Mouse (Mus musculus) lung, adult 18-20 months (tissue): ENCODE measurements around the gene Slc35f3.

Experiments used
- DNase-seq, 2 experiments: peaks; one replicate each; pipeline ENCODE4 v3.0.0; 2022; ENCODE audit warnings: mixed read lengths in 2 of 2

Slc35f3 gene

DNA sequence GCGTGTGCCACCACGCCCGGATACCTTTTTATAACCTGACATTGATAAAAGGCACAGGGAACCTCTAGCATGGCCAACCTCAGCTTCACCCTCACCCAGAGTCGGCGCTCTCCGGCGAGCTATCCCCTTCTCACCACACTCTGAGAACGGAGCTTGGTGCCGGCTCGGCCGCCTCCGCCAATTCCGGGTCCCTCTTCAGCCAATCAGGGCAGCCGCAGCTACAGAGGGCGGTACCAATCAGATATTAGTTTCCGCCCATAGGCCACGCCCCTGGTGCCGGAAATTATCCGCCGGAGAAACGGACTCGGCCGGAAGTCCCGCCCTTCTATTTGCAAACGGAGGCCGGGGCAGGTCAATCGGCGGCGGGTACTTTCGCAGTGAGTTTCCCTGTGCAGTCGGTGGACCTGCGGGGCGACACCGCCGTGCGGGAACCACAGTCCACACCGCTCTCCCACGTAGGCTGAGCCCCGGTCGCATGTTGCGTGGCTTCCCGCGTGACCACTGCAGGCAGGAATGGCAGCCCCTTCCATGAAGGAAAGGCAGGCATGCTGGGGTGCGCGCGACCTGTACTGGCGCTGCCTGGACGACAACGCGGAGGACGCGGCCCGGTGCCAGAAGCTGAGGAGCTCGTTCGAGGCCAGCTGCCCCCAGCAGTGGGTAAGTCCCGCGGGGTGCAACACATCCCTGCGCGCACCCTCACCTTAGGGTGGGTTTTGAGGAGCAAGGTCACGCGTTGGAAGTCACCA, 124.0 kb downstream of the Slc35f3 start, which contains the start of gene Coa6:
TSS of gene Coa6 (plus strand) at position 342 of the 746 bp plus-strand sequence.
- DNase-seq, result peak; percentile 98 to 99

DNA sequence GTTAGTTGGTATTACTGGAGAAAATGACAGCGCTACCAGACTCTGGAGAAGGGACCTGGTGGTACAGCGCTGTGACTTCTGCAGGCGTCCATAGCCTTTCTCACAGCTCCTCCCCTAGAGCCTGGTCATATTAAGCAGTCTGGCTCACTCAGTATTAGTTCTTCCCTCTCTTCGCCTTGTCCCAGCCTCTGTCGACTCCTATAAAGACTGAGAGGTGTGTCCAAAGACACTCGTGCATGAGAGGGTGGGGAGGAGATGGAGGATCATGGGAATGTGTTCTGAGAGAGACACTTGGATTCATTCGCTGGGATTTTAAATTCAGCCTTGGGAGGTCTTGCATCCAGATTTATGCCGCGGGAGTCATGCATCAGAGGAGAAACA, 124.6 kb downstream of the Slc35f3 start:
- peak in 1 of 2 experiments; percentile 10 for DNase-seq

DNA sequence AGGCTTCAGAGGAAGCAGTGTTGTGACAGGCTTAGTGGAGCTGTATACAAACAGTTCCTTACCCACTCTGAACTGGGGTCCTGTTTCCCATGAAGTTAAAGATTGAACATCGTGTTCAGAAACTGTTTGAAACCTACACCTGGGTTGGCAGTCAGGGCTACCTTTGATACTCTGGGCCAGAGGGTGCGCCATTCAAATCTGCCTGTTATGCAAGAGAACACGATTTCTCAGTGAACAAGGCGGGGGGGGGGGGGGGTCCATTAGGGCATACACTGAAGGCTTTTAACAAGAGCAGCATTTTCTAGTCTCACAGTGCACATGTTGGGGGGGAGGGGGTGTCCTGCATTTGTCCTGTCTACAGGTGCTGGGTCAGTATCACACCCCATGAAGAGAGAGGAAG, 125.8 kb downstream of the Slc35f3 start:
- DNase-seq, result no peak

DNA sequence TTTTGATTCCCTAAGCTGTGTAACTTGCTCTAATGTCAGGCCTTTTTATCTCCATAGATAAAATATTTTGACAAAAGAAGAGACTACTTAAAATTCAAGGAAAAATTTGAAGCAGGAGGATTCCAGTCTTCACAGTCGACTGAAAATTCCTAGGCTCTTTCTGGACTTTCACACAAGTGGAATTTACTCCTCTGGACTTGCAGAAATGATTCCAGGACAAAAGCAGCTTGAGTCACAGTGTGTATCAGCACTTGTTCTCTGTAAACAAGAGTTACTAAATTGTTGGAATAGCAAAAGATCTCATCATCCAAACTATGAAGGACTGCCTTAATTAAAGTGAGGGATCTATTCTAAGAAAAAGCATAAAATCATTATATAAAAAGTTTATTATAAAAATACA, 126.6 kb downstream of the Slc35f3 start:
- no peak for DNase-seq

DNA sequence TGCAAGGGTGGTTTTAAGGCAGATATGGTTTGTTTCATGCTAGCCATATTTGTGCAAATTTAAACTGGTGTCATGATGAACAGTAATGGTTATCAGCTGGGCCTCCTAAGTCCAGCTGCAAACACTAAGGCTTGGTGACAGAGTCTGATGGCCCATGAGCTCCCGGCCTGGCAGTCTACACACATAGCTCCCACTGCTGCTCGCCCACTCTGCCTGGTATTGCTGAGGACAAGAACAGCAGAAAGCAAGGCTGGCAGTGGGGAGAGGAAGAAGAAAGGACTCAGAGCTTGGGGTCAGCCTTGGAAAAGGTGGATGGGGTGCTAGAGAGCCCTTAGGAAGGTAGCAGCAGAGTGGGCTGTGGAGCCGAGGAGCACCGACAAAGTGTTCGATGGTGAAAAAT, 131.3 kb downstream of the Slc35f3 start:
- no peak for DNase-seq

DNA sequence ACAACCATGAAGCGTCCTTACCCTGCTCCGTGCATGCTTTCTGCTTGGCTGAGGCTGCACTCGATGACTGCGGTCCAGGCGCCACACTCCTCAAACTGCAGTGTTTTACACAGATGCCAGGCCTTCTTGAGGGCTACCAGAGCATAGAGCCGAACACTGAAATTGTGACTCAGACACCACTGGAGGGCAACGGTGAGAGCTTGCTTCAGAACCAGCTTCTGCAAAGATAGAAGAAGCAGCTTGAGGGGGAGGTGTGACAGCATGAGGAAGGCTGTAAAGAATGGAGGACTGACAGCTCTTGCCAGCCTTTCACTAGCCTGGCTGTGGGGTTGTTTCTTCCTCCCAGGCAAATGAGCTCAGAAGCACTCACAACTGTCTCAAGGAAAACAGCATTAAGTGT, 135.5 kb downstream of the Slc35f3 start:
- DNase-seq, result no peak

DNA sequence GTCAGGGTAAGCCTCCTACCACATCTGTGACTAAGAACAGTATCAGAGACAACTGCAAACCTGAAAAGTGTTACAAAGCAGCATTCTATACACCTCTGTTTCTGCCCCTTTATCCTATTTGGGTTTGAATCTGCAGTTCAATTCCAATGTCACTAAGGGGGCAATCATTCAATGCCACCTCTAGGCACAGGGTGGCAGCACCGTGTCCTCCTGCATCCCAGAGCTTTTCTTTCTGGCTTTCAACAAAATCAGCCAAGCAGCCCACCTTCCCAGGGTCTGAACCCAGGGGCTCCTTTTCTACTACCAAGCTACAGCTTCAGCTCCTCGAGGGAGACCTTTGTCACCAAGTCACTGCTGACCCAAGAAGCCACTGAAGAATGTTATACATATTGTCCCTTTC, 140.6 kb downstream of the Slc35f3 start:
- no peak for DNase-seq
